Mouse (Mus musculus): ENCODE results near the gene Dpy19l1. TPM values are rescaled to one million over a fixed set of nuclear protein-coding genes. Genes with fewer than 3 reads are reported as not detected.

The Dpy19l1 gene
- polyA plus RNA-seq (2012; rRNA removed), result 3.3 and 3.6 TPM in 2 replicates

GRCm38 (mm10) chr9:24503067-24503857 is at the start of gene Dpy19l1:
TSS of gene Dpy19l1 (minus strand) at chr9:24503140.

Other genes starting within 250 kb of the Dpy19l1 start
- gene Cypt4, start 122.1 kb upstream of the Dpy19l1 start, polyA plus RNA-seq (2012; rRNA removed), result not detected in 2 replicates
- not detected in 2 replicates for gene Dpy19l2, start 193.2 kb upstream of the Dpy19l1 start, polyA plus RNA-seq (2012; rRNA removed)

Data from colon, adult 2 months (tissue).